In the genomic region with DNA sequence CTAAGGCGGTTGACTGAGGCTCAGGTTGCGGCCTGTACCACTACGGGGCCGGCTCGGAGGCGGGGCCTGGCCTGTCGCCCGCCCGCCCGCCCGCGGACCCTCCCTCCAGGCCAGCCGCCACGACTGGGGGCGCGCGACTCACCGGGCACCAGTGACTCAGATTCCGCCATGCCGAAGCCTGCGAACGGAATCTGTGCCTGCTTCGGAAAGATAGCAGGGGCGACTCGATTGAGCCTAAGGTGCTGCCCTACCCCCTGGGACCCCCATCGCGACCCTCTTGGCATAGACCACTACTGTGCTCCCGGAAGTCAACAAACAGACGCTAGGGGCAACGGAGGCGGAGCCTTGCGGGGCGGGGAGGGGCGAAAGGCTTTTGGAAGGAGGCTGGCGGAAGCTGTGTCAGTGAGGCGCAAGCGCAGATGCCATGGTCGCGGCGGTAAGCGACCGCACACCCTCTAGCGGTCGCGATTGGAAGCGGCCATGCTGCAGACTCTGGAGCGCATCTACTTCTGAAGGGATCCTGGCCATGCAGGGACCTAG, we compare ENCODE assay signal across 8 mouse cellular contexts. TPM values are rescaled to one million over a fixed set of nuclear protein-coding genes. Genes with fewer than 3 reads are reported as not detected.
A peak's percentile ranks its signal among the peaks of the same experiment; 100 is the strongest.
DNase-seq lines count a peak whose midpoint lies in the region; ATAC-seq and TF ChIP-seq lines count a peak whose summit lies in the region.

A gene (minus strand): TSS at position 511 of the 540 bp plus-strand sequence.

- peak; percentile 82 for DNase-seq in ES-E14 (ENCODE audit: low read depth, low spot score)
- peak; percentile 86 to 88 for DNase-seq in cerebellum, adult 18-20 months
- peak; percentile 80 for DNase-seq in heart, postnatal 25 days (ENCODE audit: low spot score)
- peak; percentile 82 to 91 for DNase-seq in layer of hippocampus, adult 18-20 months (ENCODE audit: low spot score in 2 of 2)
- peak; percentile 91 to 93 for DNase-seq in lung, adult 18-20 months

- WGBS in forebrain, embryonic 15.5 days, result 19% methylated on average over 47 of the region's 47 CpGs
- 8% methylated on average over 47 of the region's 47 CpGs for WGBS in neural tube, embryonic 14.5 days

- no peaks in the 10 kb centered on the region for H3K27me3 ChIP-seq in forebrain, embryonic 15.5 days
- H3K27me3 ChIP-seq in neural tube, embryonic 14.5 days (ENCODE audit: control insufficient read depth, insufficient read depth, low read length), result no peaks in the 10 kb centered on the region
- no peaks in the 10 kb centered on the region for H3K27me3 ChIP-seq in testis, adult 2 months (ENCODE audit: control insufficient read depth, insufficient read depth, low read length)

- H3K4me3 ChIP-seq in ES-E14 (ENCODE audit: insufficient read depth in 1 of 2, low read depth in 1 of 2, low read length in 2 of 2, poor library complexity in 1 of 2, severe bottlenecking in 1 of 2), result peak within 1 kb of the TSS; percentile 65 to 93
- peak within 1 kb of the TSS; percentile 60 for H3K4me3 ChIP-seq in forebrain, embryonic 15.5 days
- H3K4me3 ChIP-seq in neural tube, embryonic 14.5 days (ENCODE audit: low read depth, low read length), result peak within 1 kb of the TSS; percentile 47
- H3K4me3 ChIP-seq in testis, adult 2 months (ENCODE audit: control insufficient read depth, low read depth, low read length), result peak within 1 kb of the TSS; percentile 97

- peak within 1 kb of the TSS; percentile 42 for H3K4me2 ChIP-seq in forebrain, embryonic 15.5 days (replicated peaks)
- H3K4me2 ChIP-seq in neural tube, embryonic 14.5 days (ENCODE audit: low read depth, low read length), result peak within 1 kb of the TSS; percentile 51

- H3K9ac ChIP-seq in ES-E14 (ENCODE audit: insufficient read depth, low read depth, low read length, poor library complexity, severe bottlenecking), result peak within 1 kb of the TSS; percentile 90
- H3K9ac ChIP-seq in forebrain, embryonic 15.5 days (replicated peaks), result peak within 1 kb of the TSS; percentile 60
- peak within 1 kb of the TSS; percentile 50; the same call in 1 of the 2 replicates for H3K9ac ChIP-seq in neural tube, embryonic 14.5 days (replicated peaks; ENCODE audit: low read depth, low read length)

- intact Hi-C loops in heart, postnatal 25 days (cut with DNase I), result loop anchor here (5.0 to 10.0 kb wide), 3 partner anchors 182 to 508 kb away; a partner anchor contains a TSS

- H3K9me3 ChIP-seq in ES-E14 (ENCODE audit: control insufficient read depth, insufficient read depth, low read depth, low read length), result no peaks in the 10 kb centered on the region
- H3K9me3 ChIP-seq in forebrain, embryonic 15.5 days, result no peaks in the 10 kb centered on the region
- H3K9me3 ChIP-seq in neural tube, embryonic 14.5 days (ENCODE audit: control insufficient read depth, low read length), result no peaks in the 10 kb centered on the region

- peak; percentile 69 for TF ChIP-seq CTCF in testis, adult 2 months (IDR thresholded peaks at IDR 0.05; ENCODE audit: control insufficient read depth, insufficient read depth, insufficient replicate concordance, low read depth, low read length)

- H3K4me1 ChIP-seq in ES-E14 (ENCODE audit: control insufficient read depth in 2 of 2, insufficient read depth in 2 of 2, low read length in 2 of 2, poor library complexity in 1 of 2), result no peaks in the 10 kb centered on the region
- peaks cover 9% of the 10 kb centered on the region; the same call in 1 of the 2 replicates for H3K4me1 ChIP-seq in forebrain, embryonic 15.5 days
- H3K4me1 ChIP-seq in neural tube, embryonic 14.5 days (ENCODE audit: control insufficient read depth, insufficient read depth, low read length), result no peaks in the 10 kb centered on the region
- H3K4me1 ChIP-seq in testis, adult 2 months (ENCODE audit: control insufficient read depth, insufficient read depth, low read length), result no peaks in the 10 kb centered on the region

- TF ChIP-seq POLR2A in testis, adult 2 months (IDR thresholded peaks at IDR 0.05; ENCODE audit: control insufficient read depth, low read depth, low read length), result peak; percentile 36; the same call in 1 of the 2 replicates

- ATAC-seq in forebrain, embryonic 15.5 days (replicated peaks), result peak; percentile 97
- ATAC-seq in neural tube, embryonic 14.5 days (ENCODE audit: low read depth), result peak; percentile 98

- peak within 1 kb of the TSS; percentile 74; the same call in 1 of the 2 replicates for H3K27ac ChIP-seq in ES-E14 (ENCODE audit: insufficient read depth, low read depth, low read length, poor library complexity, severe bottlenecking)
- peak within 1 kb of the TSS; percentile 88 for H3K27ac ChIP-seq in forebrain, embryonic 15.5 days (replicated peaks)
- H3K27ac ChIP-seq in neural tube, embryonic 14.5 days (ENCODE audit: low read depth, low read length), result peak within 1 kb of the TSS; percentile 80
- H3K27ac ChIP-seq in testis, adult 2 months (ENCODE audit: control insufficient read depth, insufficient read depth, low read depth, low read length), result peak within 1 kb of the TSS; percentile 89

- H3K36me3 ChIP-seq in ES-E14 (ENCODE audit: control insufficient read depth, insufficient read depth, low read length, poor library complexity, severe bottlenecking), result no peaks in the 10 kb centered on the region
- no peaks in the 10 kb centered on the region for H3K36me3 ChIP-seq in forebrain, embryonic 15.5 days
- no peaks in the 10 kb centered on the region for H3K36me3 ChIP-seq in neural tube, embryonic 14.5 days (ENCODE audit: control insufficient read depth, insufficient read depth, low read length)
- H3K36me3 ChIP-seq in testis, adult 2 months (ENCODE audit: control insufficient read depth, insufficient read depth, low read length), result no peaks in the 10 kb centered on the region

- in situ Hi-C loops in ES-E14 (cut with MboI; ENCODE audit: low sequenced_read_pairs in 2 of 2, unreplicated experiment in 2 of 2), result no loop called here

TF ChIP-seq in ES-E14, 5 proteins besides CTCF, POLR2A, EP300 and RAD21:
- TF ChIP-seq ZNF384 (IDR thresholded peaks at IDR 0.05; ENCODE audit: low read depth, low read length) (no peak), ZC3H11A (IDR thresholded peaks at IDR 0.05; ENCODE audit: borderline replicate concordance, low read depth, low read length) (no peak), CHD2 (IDR thresholded peaks at IDR 0.05; ENCODE audit: low read depth, low read length) (no peak), HCFC1 (IDR thresholded peaks at IDR 0.05; ENCODE audit: borderline replicate concordance, insufficient read depth, low read length) (no peak), MAFK (IDR thresholded peaks at IDR 0.05; ENCODE audit: insufficient read depth, low read depth, low read length) (no peak)

RNA-seq across cellular contexts. Expression of the gene that starts here (rescaled TPM):
- 5.0 and 5.1 TPM in 2 replicates for total RNA-seq in ES-E14 (2012; rRNA removed)
- 39.8 and 44.4 TPM in 2 replicates for polyA plus RNA-seq in forebrain, embryonic 15.5 days (2015; fragmentation: Nextera tagmentation; extraction: Ambion mirVana)
- total RNA-seq in heart, postnatal 25 days (2021), result 1 to 10 TPM; 2.3 to 3.5 TPM
- total RNA-seq in layer of hippocampus, adult 18-20 months (2021), result 10 to 100 TPM; 16.0 to 17.4 TPM
- polyA plus RNA-seq in neural tube, embryonic 14.5 days (2014; fragmentation: Nextera tagmentation; extraction: Ambion mirVana), result 38.1 and 39.4 TPM in 2 replicates
- polyA plus RNA-seq in testis, adult 2 months (2012; rRNA removed), result 8.9 and 12.4 TPM in 2 replicates

Comparison
In these comparisons a context has a peak if more than half of its experiments do, and no peak if none do; other contexts are left out.
1. Peak in every context shown above with its lines: DNase-seq, ATAC-seq, H3K4me3 ChIP-seq and H3K27ac ChIP-seq.
2. H3K4me3 ChIP-seq: peak in every context shown above with its lines; median percentile 97 in testis, adult 2 months; 79 in ES-E14; 60 in forebrain, embryonic 15.5 days; 47 in neural tube, embryonic 14.5 days.